Mouse (Mus musculus): Measurements from ENCODE around the gene Lhfpl4.

The Lhfpl4 gene

DNA sequence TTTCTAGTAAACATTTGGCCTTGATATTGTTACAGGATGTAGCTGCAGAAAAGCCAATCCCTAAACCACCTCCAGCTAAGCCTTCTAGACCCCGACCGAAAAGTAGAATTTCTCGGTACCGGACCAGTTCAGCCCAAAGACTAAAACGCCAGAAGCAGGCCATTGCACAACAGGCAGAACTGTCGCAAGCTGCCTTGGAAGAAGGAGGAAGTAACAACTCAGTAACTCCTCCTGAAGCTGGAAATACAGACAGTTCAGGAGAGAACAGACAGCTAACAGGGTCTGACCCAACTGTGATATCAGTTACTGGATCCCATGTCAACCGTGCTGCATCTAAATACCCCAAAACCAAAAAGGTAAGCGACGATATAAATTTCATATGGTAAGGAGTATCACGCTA is 74.4 kb downstream of the Lhfpl4 start:
- ChIA-PET CTCF (no interaction called here), POLR2A (interaction anchor here in 3 of 4 experiments (0.6 to 1.8 kb wide), 6 partner anchors 11 to 104 kb away, joined by 3 to 9 read pairs (median 4); no protein-coding TSS in a partner anchor)

Data from embryonic stem cell, embryonic (primary cell).